Mouse (Mus musculus): Measurements from ENCODE around the gene Pnldc1. TPM values are rescaled to one million over a fixed set of nuclear protein-coding genes. Genes with fewer than 3 reads are reported as not detected.
"Not testable (repeated sequence)": the region's sequence is repeated elsewhere in the genome, so short reads cannot be mapped to it uniquely, and the experiment has no call there.

Pnldc1 gene
- total and polyA plus RNA-seq, 2 experiments from 2014 or later = 0.45 TPM; not detected in 1

- Histone ChIP-seq H3K4me3 (ENCODE audit: low read depth, low read length) (no peak overlapping the region), H3K36me3 (replicated peaks; ENCODE audit: control insufficient read depth, insufficient read depth, low read length) (peaks cover 6% of the 10 kb centered on the region; the same call in 1 of the 2 replicates), H3K4me1 (ENCODE audit: control insufficient read depth, insufficient read depth) (no peaks in the 10 kb centered on the region), H3K4me2 (ENCODE audit: low read depth, low read length) (no peak overlapping the region), H3K27ac (ENCODE audit: low read depth) (no peak overlapping the region), H3K9me3 (replicated peaks; ENCODE audit: control insufficient read depth, low read length) (no peaks in the 10 kb centered on the region), H3K9ac (replicated peaks; ENCODE audit: low read depth, low read length) (no peak overlapping the region), H3K27me3 (ENCODE audit: control insufficient read depth, insufficient read depth, low read length) (no peaks in the 10 kb centered on the region)
- 81% methylated on average over 8 of the region's 8 CpGs for WGBS
- no peak for TF ChIP-seq EP300 (IDR thresholded peaks at IDR 0.05; ENCODE audit: low read depth)
- ATAC-seq (ENCODE audit: insufficient read depth, low read depth) (no peak), DNase-seq (ENCODE audit: low spot score) (no peak)
Measured at GRCm38 (mm10) chr17:12941543-12942260, 31.7 kb upstream of the Pnldc1 start.

- no peaks in the 10 kb centered on the region for H3K36me3 ChIP-seq (replicated peaks; ENCODE audit: control insufficient read depth, insufficient read depth, low read length)
- no peak for TF ChIP-seq EP300 (IDR thresholded peaks at IDR 0.05; ENCODE audit: low read depth)
- TF ChIP-seq CTCF (IDR thresholded peaks at IDR 0.05; ENCODE audit: low read depth) = no peak
- H3K9ac ChIP-seq (replicated peaks; ENCODE audit: low read depth, low read length) = 0 out of 2 replicates have a peak within 1 kb of the TSS, but pooled peaks have one; percentile 1
- ATAC-seq (ENCODE audit: insufficient read depth, low read depth) (peak; percentile 36), DNase-seq (ENCODE audit: low spot score) (no peak)
- H3K4me3 ChIP-seq (ENCODE audit: low read depth, low read length) = peak within 1 kb of the TSS; percentile 38
- WGBS = 12% methylated on average over 27 of the region's 27 CpGs
- H3K4me1 ChIP-seq (ENCODE audit: control insufficient read depth, insufficient read depth) = no peaks in the 10 kb centered on the region
- H3K9me3 ChIP-seq (replicated peaks; ENCODE audit: control insufficient read depth, low read length) = no peaks in the 10 kb centered on the region
- no peak within 1 kb of the TSS for H3K27ac ChIP-seq (ENCODE audit: low read depth)
- H3K4me2 ChIP-seq (ENCODE audit: low read depth, low read length) = peak within 1 kb of the TSS; percentile 63
- no peaks in the 10 kb centered on the region for H3K27me3 ChIP-seq (ENCODE audit: control insufficient read depth, insufficient read depth, low read length)
Measured at GRCm38 (mm10) chr17:12940151-12940805, 30.2 kb upstream of the Pnldc1 start, which contains the start of gene Acat3. Gene Acat3, minus strand, starts transcription at chr17:12940600.

- Histone ChIP-seq H3K4me3 (ENCODE audit: low read depth, low read length) (peak overlapping the region; percentile 38; the same call in 1 of the 2 replicates), H3K9ac (replicated peaks; ENCODE audit: low read depth, low read length) (0 out of 2 replicates have a peak overlapping the region, but pooled peaks have one; percentile 1), H3K4me2 (ENCODE audit: low read depth, low read length) (peak overlapping the region; percentile 63)
- not testable (repeated sequence) for DNase-seq (ENCODE audit: low spot score); H3K27me3 ChIP-seq (ENCODE audit: control insufficient read depth, insufficient read depth, low read length); H3K27ac ChIP-seq (ENCODE audit: low read depth); H3K36me3 ChIP-seq (replicated peaks; ENCODE audit: control insufficient read depth, insufficient read depth, low read length); H3K9me3 ChIP-seq (replicated peaks; ENCODE audit: control insufficient read depth, low read length); H3K4me1 ChIP-seq (ENCODE audit: control insufficient read depth, insufficient read depth)
- 44% methylated on average over 2 of the region's 12 CpGs for WGBS
- ATAC-seq (ENCODE audit: insufficient read depth, low read depth) = 0 out of 2 replicates have a peak, but pooled peaks have one; percentile 6
Measured at GRCm38 (mm10) chr17:12939377-12940148, 29.5 kb upstream of the Pnldc1 start.

- 56% methylated on average over 2 of the region's 2 CpGs for WGBS
- Histone ChIP-seq H3K27me3 (ENCODE audit: control insufficient read depth, insufficient read depth, low read length) (no peaks in the 10 kb centered on the region), H3K9ac (replicated peaks; ENCODE audit: low read depth, low read length) (no peak overlapping the region), H3K27ac (ENCODE audit: low read depth) (no peak overlapping the region), H3K36me3 (replicated peaks; ENCODE audit: control insufficient read depth, insufficient read depth, low read length) (no peaks in the 10 kb centered on the region), H3K4me2 (ENCODE audit: low read depth, low read length) (no peak overlapping the region), H3K4me3 (ENCODE audit: low read depth, low read length) (no peak overlapping the region), H3K4me1 (ENCODE audit: control insufficient read depth, insufficient read depth) (no peaks in the 10 kb centered on the region), H3K9me3 (replicated peaks; ENCODE audit: control insufficient read depth, low read length) (no peaks in the 10 kb centered on the region)
- DNase-seq (ENCODE audit: low spot score) (no peak), ATAC-seq (ENCODE audit: insufficient read depth, low read depth) (no peak)
- no peak for TF ChIP-seq EP300 (IDR thresholded peaks at IDR 0.05; ENCODE audit: low read depth)
- no peak for TF ChIP-seq CTCF (IDR thresholded peaks at IDR 0.05; ENCODE audit: low read depth)
Measured at GRCm38 (mm10) chr17:12938077-12938476, 28.0 kb upstream of the Pnldc1 start.

- no peak for ATAC-seq (ENCODE audit: insufficient read depth, low read depth)
- 68% methylated on average over 2 of the region's 2 CpGs for WGBS
Measured at GRCm38 (mm10) chr17:12937412-12937970, 27.5 kb upstream of the Pnldc1 start.

More at GRCm38 (mm10) chr17:12937412-12937970, 27.5 kb upstream of the Pnldc1 start:
- Histone ChIP-seq H3K27me3 (ENCODE audit: control insufficient read depth, insufficient read depth, low read length) (no peaks in the 10 kb centered on the region), H3K4me3 (ENCODE audit: low read depth, low read length) (no peak overlapping the region), H3K9ac (replicated peaks; ENCODE audit: low read depth, low read length) (no peak overlapping the region), H3K4me2 (ENCODE audit: low read depth, low read length) (no peak overlapping the region), H3K36me3 (replicated peaks; ENCODE audit: control insufficient read depth, insufficient read depth, low read length) (no peaks in the 10 kb centered on the region), H3K27ac (ENCODE audit: low read depth) (no peak overlapping the region), H3K4me1 (ENCODE audit: control insufficient read depth, insufficient read depth) (no peaks in the 10 kb centered on the region), H3K9me3 (replicated peaks; ENCODE audit: control insufficient read depth, low read length) (no peaks in the 10 kb centered on the region)
- no peak for DNase-seq (ENCODE audit: low spot score)
- TF ChIP-seq CTCF (IDR thresholded peaks at IDR 0.05; ENCODE audit: low read depth) (no peak), EP300 (IDR thresholded peaks at IDR 0.05; ENCODE audit: low read depth) (no peak)

Data from heart, postnatal 0 days (tissue).